Mouse (Mus musculus) adrenal gland, adult 8-10 months (tissue): ENCODE measurements around the gene Pde6b. TPM values are rescaled to one million over a fixed set of nuclear protein-coding genes. Genes with fewer than 3 reads are reported as not detected.

Experiments used
- DNase-seq: peaks from one replicate; pipeline ENCODE4 v3.0.0; 2022
- total RNA-seq, 4 experiments: library from RNA; stranded (reverse); gene quantifications; 2 replicates each; pipeline ENCODE4 v1.2.4; 2022

The Pde6b gene
- total RNA-seq, 4 experiments from 2014 or later: not detected

DNA sequence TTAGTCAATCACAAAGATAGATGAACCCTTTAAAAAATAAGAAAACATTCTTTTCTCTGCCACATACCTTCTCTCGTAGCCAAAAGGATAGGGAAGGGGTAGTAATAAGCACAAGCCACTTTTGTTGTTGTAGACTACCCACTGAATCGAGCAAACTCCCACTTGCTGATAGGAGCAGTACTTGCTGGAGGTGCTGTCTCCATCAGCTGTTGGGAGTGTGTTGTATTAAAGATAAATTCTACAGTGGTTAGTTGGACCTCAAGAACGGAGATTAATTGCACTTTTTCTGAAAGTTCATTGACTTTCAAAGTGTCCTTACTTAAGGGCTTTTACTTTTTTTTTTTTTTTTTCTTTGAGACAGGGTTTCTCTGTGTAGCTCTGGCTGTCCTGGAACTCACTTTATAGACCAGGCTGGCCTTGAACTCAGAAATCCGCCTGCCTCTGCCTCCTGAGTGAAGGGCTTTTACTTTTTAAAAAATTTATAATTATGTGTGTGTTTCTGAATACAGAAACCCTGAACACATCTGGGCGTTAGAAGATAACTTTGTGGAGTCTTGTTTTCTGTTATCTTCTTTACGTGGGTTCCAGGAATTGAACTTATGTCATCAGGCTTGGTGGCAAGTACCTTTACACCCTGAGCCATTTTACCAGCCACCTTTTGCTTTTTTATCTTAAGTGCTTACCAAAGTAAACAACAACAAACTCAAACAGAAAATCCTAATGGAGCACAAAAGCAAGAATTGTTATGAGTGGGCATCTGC lies 77.1 kb downstream of the Pde6b start:
- DNase-seq: no peak

DNA sequence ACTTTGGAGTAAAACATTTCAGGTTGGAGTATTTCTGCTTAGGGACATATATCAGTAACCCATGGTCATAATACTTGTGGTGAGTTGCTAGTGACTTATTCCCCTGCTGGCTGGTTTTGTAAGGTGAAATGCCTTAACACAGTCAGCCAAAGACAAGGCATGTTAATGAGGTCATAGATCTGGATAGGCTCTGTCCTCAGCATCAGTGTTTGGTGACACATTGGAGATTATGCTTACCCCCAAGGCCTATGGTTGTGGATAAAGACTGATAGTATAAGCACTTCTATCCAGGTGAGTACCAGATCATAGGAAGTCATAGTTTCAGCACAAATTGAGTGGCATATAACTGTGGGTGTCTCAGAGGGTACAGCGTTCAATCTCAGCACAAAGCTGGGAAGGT lies 78.5 kb downstream of the Pde6b start:
- no peak for DNase-seq

DNA sequence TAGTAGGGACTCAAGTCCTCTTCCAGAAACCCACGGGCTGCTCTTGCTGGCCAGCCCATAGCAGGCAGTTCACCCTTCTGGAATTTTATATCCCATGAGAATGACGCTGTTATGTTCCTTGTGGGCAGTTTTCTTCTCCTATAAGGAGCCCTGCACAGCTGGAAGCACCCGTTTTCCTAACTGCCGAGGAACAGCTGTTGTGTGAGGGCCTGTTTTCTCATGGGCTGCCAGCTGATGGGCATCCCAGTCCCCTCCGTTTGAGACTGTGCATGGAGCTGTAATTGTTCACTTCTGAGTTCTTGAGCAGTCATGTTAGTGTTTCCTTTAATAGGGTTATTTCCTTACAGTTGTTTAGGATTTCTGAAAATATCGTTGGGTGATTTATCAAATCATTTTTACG lies 81.4 kb downstream of the Pde6b start:
- no peak for DNase-seq

DNA sequence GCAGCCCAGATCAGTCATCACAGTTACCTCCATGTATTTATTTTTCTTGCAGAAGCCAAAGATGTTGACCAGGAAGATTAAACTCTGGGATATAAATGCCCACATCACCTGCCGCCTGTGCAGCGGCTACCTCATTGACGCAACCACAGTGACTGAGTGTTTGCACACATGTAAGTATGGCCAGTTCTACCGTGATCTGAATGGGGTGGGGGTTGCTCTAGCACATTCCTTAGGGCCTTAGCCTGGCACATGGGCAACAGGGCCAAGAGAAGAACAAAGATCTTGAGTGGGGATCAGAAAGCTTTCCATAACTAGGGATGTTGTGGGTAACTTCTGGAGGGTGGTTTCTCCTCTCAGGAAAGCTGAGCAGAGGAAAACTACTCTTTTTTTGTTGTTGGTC lies 85.5 kb downstream of the Pde6b start:
- DNase-seq: no peak

DNA sequence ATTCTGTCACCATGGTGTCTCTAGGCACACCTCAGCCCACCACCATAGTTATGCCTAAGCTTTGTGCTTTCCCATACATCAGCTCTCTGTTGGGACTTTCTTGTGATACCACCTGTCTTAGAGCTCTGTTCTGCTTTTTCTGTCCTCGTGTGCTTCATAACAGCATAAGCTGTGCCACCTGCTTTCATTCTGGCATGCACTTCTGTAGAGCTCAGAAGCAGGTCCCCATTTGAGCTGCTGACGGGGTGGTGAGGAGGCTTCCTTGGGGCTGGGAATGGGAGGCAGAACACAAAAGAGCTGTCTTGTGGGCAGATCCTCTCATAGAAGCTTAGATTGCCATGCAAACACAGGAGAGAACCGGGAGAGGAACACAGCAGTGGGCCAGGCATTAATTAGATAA lies 87.8 kb downstream of the Pde6b start:
- no peak for DNase-seq

Other genes starting within 250 kb of the Pde6b start
- 10 to 100 TPM; 30.6 to 33.8 (median 32.7) TPM for gene Dr1, start 119.5 kb upstream of the Pde6b start, total RNA-seq
- 10 to 100 TPM; 13.5 to 18.2 (median 15.5) TPM for gene Pigg, start 75.8 kb upstream of the Pde6b start, total RNA-seq
- 1 to 10 TPM; 2.5 to 4.6 (median 3.9) TPM for gene Gm42517, start 20.5 kb upstream of the Pde6b start, total RNA-seq
- gene Atp5k, start 46.1 kb downstream of the Pde6b start, total RNA-seq: 100 to 1,000 TPM in 3 of 4 experiments, 10 to 100 TPM in 1; 89.8 to 365 (median 163) TPM
- gene Mfsd7a, start 60.5 kb downstream of the Pde6b start, total RNA-seq: 1 to 10 TPM; 1.4 to 3.6 (median 1.8) TPM
- 10 to 100 TPM; 35.9 to 45.2 (median 40.5) TPM for gene Pcgf3, start 72.8 kb downstream of the Pde6b start, total RNA-seq
- gene Cplx1, start 161.6 kb downstream of the Pde6b start, total RNA-seq: 1 to 10 TPM; 2.0 to 4.7 (median 3.6) TPM
- 100 to 1,000 TPM in 2 of 4 experiments, 10 to 100 TPM in 2; 87.2 to 105 (median 95.9) TPM for gene Gak, start 241.4 kb downstream of the Pde6b start, total RNA-seq
- 10 to 100 TPM; 27.3 to 34.7 (median 31.8) TPM for gene Tmem175, start 241.4 kb downstream of the Pde6b start, total RNA-seq